Mouse (Mus musculus) embryo, embryonic 11 days (tissue): Measurements from ENCODE around the gene Btbd35f7.
"Not testable (repeated sequence)": the region's sequence is repeated elsewhere in the genome, so short reads cannot be mapped to it uniquely, and the experiment has no call there.

Experiments used
- DNase-seq: peaks from one replicate; pipeline ENCODE4 v3.0.0-alpha.2; 2015

The Btbd35f7 gene

GRCm38 (mm10) chrX:5668767-5669166 is at the start of gene Btbd35f7:
TSS of gene Btbd35f7 (plus strand) at chrX:5669067.
- not testable (repeated sequence) for DNase-seq
